Mouse (Mus musculus): ENCODE data around the gene Stxbp4. TPM values are rescaled to one million over a fixed set of nuclear protein-coding genes. Genes with fewer than 3 reads are reported as not detected.

Stxbp4 gene
- total RNA-seq, 1 experiment = 10.8 TPM

DNA sequence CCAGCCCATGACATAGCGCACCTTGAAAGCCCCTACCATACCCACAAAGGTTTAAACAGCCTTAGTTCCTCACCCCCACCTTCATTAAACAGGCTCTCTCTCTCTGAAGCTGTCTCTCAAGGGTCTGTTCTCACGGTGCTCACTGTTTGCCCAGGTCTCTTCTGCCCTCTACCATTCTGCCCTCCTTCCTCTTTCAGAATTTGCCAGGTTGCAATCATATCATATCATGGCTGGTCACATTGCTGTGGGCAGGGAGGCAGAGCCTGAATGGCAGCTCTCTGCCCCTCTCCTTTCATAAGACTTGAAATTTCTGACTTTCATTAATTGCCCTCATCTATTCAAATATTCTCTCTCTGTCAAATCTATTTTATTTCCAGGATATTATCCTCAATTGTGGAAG, 195.4 kb downstream of the Stxbp4 start:
- H3K36me3 ChIP-seq (ENCODE audit: control insufficient read depth, insufficient read depth, low read length, poor library complexity, severe bottlenecking) = no peaks in the 10 kb centered on the region
- in situ Hi-C loops (cut with MboI; ENCODE audit: low sequenced_read_pairs in 2 of 2, unreplicated experiment in 2 of 2) = no loop called here
- no peak overlapping the region for H3K4me3 ChIP-seq (ENCODE audit: insufficient read depth in 1 of 2, low read depth in 1 of 2, low read length in 2 of 2, poor library complexity in 1 of 2, severe bottlenecking in 1 of 2)
- H3K9ac ChIP-seq (ENCODE audit: insufficient read depth, low read depth, low read length, poor library complexity, severe bottlenecking) = no peak overlapping the region
- H3K27ac ChIP-seq (ENCODE audit: insufficient read depth, low read depth, low read length, poor library complexity, severe bottlenecking) = no peak overlapping the region
- no peaks in the 10 kb centered on the region for H3K9me3 ChIP-seq (ENCODE audit: control insufficient read depth, insufficient read depth, low read depth, low read length)
- no peaks in the 10 kb centered on the region for H3K4me1 ChIP-seq (ENCODE audit: control insufficient read depth in 2 of 2, insufficient read depth in 2 of 2, low read length in 2 of 2, poor library complexity in 1 of 2)
- no peak for DNase-seq (ENCODE audit: low read depth, low spot score)
- TF ChIP-seq HCFC1 (IDR thresholded peaks at IDR 0.05; ENCODE audit: borderline replicate concordance, insufficient read depth, low read length) (no peak), ZNF384 (IDR thresholded peaks at IDR 0.05; ENCODE audit: low read depth, low read length) (no peak), ZC3H11A (IDR thresholded peaks at IDR 0.05; ENCODE audit: borderline replicate concordance, low read depth, low read length) (no peak), MAFK (IDR thresholded peaks at IDR 0.05; ENCODE audit: insufficient read depth, low read depth, low read length) (no peak), CHD2 (IDR thresholded peaks at IDR 0.05; ENCODE audit: low read depth, low read length) (no peak)

DNA sequence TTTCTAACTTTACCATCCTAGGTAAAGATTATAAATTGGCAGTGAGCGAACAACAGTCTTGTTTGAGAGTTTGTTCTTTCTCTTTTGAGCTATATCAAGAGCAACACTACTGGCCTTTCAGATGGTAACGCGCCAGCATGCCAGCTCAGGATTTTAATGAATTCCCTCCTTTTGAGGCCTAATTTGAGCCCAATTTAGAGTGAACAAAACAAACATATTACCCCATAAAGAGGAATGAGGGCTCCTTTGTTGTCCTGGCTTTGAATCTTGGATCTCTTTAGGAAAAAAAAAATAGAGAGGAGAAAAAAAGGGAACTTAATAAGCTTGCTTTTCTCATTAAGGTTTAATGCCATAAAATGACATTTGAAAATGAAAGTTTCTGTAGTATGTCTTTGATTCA, 197.0 kb downstream of the Stxbp4 start:
- Histone ChIP-seq H3K27ac (ENCODE audit: insufficient read depth, low read depth, low read length, poor library complexity, severe bottlenecking) (no peak overlapping the region), H3K36me3 (ENCODE audit: control insufficient read depth, insufficient read depth, low read length, poor library complexity, severe bottlenecking) (no peaks in the 10 kb centered on the region), H3K4me1 (ENCODE audit: control insufficient read depth in 2 of 2, insufficient read depth in 2 of 2, low read length in 2 of 2, poor library complexity in 1 of 2) (no peaks in the 10 kb centered on the region), H3K4me3 (ENCODE audit: insufficient read depth in 1 of 2, low read depth in 1 of 2, low read length in 2 of 2, poor library complexity in 1 of 2, severe bottlenecking in 1 of 2) (no peak overlapping the region), H3K9me3 (ENCODE audit: control insufficient read depth, insufficient read depth, low read depth, low read length) (no peaks in the 10 kb centered on the region), H3K9ac (ENCODE audit: insufficient read depth, low read depth, low read length, poor library complexity, severe bottlenecking) (no peak overlapping the region)
- no peak for TF ChIP-seq MAFK (IDR thresholded peaks at IDR 0.05; ENCODE audit: insufficient read depth, low read depth, low read length)
- no peak for TF ChIP-seq HCFC1 (IDR thresholded peaks at IDR 0.05; ENCODE audit: borderline replicate concordance, insufficient read depth, low read length)
- no peak for TF ChIP-seq ZNF384 (IDR thresholded peaks at IDR 0.05; ENCODE audit: low read depth, low read length)
- TF ChIP-seq CHD2 (IDR thresholded peaks at IDR 0.05; ENCODE audit: low read depth, low read length) = no peak
- no peak for TF ChIP-seq ZC3H11A (IDR thresholded peaks at IDR 0.05; ENCODE audit: borderline replicate concordance, low read depth, low read length)
- no peak for DNase-seq (ENCODE audit: low read depth, low spot score)
- in situ Hi-C loops (cut with MboI; ENCODE audit: low sequenced_read_pairs in 2 of 2, unreplicated experiment in 2 of 2) = no loop called here

DNA sequence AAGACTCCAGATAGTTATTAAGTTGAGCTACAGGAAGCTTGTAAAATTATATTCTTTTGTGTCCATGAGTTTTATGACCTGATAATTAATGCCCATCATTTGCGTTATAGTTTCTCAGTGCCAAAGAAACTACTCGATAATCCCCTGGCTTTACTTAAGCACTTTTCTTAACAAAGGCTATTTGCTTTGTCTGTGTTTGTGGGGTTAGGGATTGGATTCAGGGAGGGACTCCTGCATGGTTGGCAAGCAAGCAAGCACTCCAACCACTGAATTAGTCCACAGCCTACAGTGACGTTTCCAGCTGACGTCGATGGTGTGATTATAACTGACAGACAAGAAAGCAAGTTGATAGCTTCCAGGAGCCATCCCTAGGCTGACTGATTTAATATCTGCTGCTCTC, 199.1 kb downstream of the Stxbp4 start:
- no peak for DNase-seq (ENCODE audit: low read depth, low spot score)
- TF ChIP-seq CHD2 (IDR thresholded peaks at IDR 0.05; ENCODE audit: low read depth, low read length) = no peak
- TF ChIP-seq ZC3H11A (IDR thresholded peaks at IDR 0.05; ENCODE audit: borderline replicate concordance, low read depth, low read length) = no peak
- TF ChIP-seq MAFK (IDR thresholded peaks at IDR 0.05; ENCODE audit: insufficient read depth, low read depth, low read length) = no peak
- no peak for TF ChIP-seq HCFC1 (IDR thresholded peaks at IDR 0.05; ENCODE audit: borderline replicate concordance, insufficient read depth, low read length)
- no peak for TF ChIP-seq ZNF384 (IDR thresholded peaks at IDR 0.05; ENCODE audit: low read depth, low read length)
- no peaks in the 10 kb centered on the region for H3K4me1 ChIP-seq (ENCODE audit: control insufficient read depth in 2 of 2, insufficient read depth in 2 of 2, low read length in 2 of 2, poor library complexity in 1 of 2)
- H3K36me3 ChIP-seq (ENCODE audit: control insufficient read depth, insufficient read depth, low read length, poor library complexity, severe bottlenecking) = no peaks in the 10 kb centered on the region
- no peak overlapping the region for H3K9ac ChIP-seq (ENCODE audit: insufficient read depth, low read depth, low read length, poor library complexity, severe bottlenecking)
- H3K4me3 ChIP-seq (ENCODE audit: insufficient read depth in 1 of 2, low read depth in 1 of 2, low read length in 2 of 2, poor library complexity in 1 of 2, severe bottlenecking in 1 of 2) = no peak overlapping the region
- in situ Hi-C loops (cut with MboI; ENCODE audit: low sequenced_read_pairs in 2 of 2, unreplicated experiment in 2 of 2) = no loop called here
- H3K9me3 ChIP-seq (ENCODE audit: control insufficient read depth, insufficient read depth, low read depth, low read length) = no peaks in the 10 kb centered on the region
- no peak overlapping the region for H3K27ac ChIP-seq (ENCODE audit: insufficient read depth, low read depth, low read length, poor library complexity, severe bottlenecking)

Other genes with a start within 250 kb of the Stxbp4 start
- 1.4 and 1.7 TPM in 2 replicates for gene Hlf, start 247.2 kb downstream of the Stxbp4 start, total RNA-seq (2012; rRNA removed)
- 29.6 and 32.4 TPM in 2 replicates for gene Cox11, start 89 bp upstream of the Stxbp4 start, total RNA-seq (2012; rRNA removed)
- 12.0 and 14.3 TPM in 2 replicates for gene Tom1l1, start 50.3 kb upstream of the Stxbp4 start, total RNA-seq (2012; rRNA removed)